Mouse (Mus musculus): ENCODE measurements at regions not wholly inside any gene's neighbourhood (a gene's known extent, or its start where the extent isn't known, plus 50 kb on each side); places are given as distances from the start of the nearest gene placed in this dataset.

- DNase-seq: no peak
Observed at GRCm38 (mm10) chr16:85347621-85348020, 174.1 kb upstream of the App start.

GRCm38 (mm10) chr16:85336495-85337119 is 163.0 kb upstream of the App start:
- DNase-seq: no peak

- DNase-seq: peak; percentile 23
Observed at GRCm38 (mm10) chr16:85333543-85333942, 160.0 kb upstream of the App start.

GRCm38 (mm10) chr16:85312018-85312417 is 138.5 kb upstream of the App start:
- no peak for DNase-seq

- DNase-seq: no peak
Observed at GRCm38 (mm10) chr16:85309493-85309892, 135.9 kb upstream of the App start.

GRCm38 (mm10) chr16:85308429-85308828 is 134.9 kb upstream of the App start:
- no peak for DNase-seq

GRCm38 (mm10) chr16:85307940-85308339 is 134.4 kb upstream of the App start:
- no peak for DNase-seq

GRCm38 (mm10) chr16:85300092-85300853 is 126.7 kb upstream of the App start:
- DNase-seq: no peak

- DNase-seq: no peak
Observed at GRCm38 (mm10) chr16:85298559-85298958, 125.0 kb upstream of the App start.

- no peak for DNase-seq
Observed at GRCm38 (mm10) chr16:85290986-85291952, 117.7 kb upstream of the App start.

GRCm38 (mm10) chr16:85277862-85278261 is 104.3 kb upstream of the App start:
- DNase-seq: no peak

- no peak for DNase-seq
Observed at GRCm38 (mm10) chr16:85269681-85270080, 96.1 kb upstream of the App start.

GRCm38 (mm10) chr16:85259838-85260237 is 86.3 kb upstream of the App start:
- DNase-seq: no peak

GRCm38 (mm10) chr16:85247301-85247700 is 73.7 kb upstream of the App start:
- DNase-seq: no peak

GRCm38 (mm10) chr16:85233037-85233436 is 59.5 kb upstream of the App start:
- no peak for DNase-seq

- DNase-seq: no peak
Observed at GRCm38 (mm10) chr16:85231908-85232467, 58.4 kb upstream of the App start.

- no peak for DNase-seq
Observed at GRCm38 (mm10) chr16:85231330-85231729, 57.8 kb upstream of the App start.

GRCm38 (mm10) chr16:85224325-85224724 is 50.8 kb upstream of the App start:
- no peak for DNase-seq

All from liver (tissue).